Mouse (Mus musculus): ENCODE results near the gene Carns1. TPM values are rescaled to one million over a fixed set of nuclear protein-coding genes. Genes with fewer than 3 reads are reported as not detected.

Carns1 gene
- total RNA-seq, 2 experiments from 2014 or later = 29.4 to 33.7 TPM

DNA sequence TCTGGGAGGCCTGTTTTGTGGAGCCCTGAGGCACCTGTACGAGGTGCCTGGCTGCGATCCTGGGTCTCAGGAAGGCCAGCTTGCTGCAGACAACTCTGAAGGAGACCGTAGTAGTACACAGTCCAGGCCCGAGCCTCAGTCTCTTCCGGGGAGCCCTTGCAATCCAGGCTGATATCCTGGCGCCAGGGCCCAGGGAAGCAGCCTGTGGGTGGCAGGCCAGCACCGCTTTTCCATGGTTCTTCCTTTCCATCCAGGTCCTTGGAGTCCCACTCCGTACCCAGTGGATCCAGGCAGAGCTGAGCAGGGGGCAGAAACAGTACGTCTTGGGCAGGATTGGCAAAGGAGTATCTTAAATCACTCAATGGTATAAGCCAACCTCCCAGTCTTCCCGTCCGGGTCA is 2.4 kb downstream of the Carns1 start:
- intact Hi-C loops (cut with DNase I) = no loop called here
- DNase-seq = no peak

GRCm38 (mm10) chr19:4171393-4172290 is 3.6 kb downstream of the Carns1 start:
- DNase-seq = peak in 1 of 2 experiments; percentile 41
- intact Hi-C loops (cut with DNase I) = loop anchor here (2.0 kb wide), 1 partner anchor 57 kb away; no protein-coding TSS in a partner anchor

DNA sequence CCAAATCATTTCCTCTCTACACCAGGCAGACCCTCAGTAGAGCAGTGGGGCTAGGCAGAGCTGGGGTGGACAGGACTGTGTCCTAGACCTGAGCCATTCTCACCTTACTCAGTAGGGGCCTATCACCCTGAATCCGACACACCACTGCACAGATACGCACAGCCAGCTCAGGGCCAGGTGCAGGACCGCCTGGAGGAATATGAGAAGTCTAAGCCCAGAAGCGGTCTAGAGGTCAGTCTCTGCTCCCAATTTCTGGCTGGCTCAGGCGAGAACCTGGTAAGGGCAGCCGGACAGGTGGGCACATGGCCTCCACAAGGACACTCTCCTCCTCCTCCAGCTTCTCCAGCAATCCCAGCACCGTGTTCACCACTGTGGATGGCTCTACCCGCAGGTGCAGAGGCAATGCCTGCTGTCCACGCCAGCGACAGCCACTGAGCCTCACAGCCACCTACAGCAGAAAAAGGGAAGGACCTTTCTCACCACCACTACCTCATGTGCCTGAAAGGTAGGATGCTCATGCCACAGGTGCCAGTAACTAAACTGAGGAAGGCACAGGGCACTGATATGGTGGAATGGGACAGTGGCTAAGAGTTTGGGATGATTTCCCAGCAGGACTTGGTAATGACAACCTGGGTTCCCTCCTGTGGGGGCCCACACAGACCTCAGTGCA is 4.4 kb downstream of the Carns1 start:
- intact Hi-C loops (cut with DNase I) = loop anchor here (2.0 kb wide), 1 partner anchor 58 kb away; no protein-coding TSS in a partner anchor
- no peak for DNase-seq

DNA sequence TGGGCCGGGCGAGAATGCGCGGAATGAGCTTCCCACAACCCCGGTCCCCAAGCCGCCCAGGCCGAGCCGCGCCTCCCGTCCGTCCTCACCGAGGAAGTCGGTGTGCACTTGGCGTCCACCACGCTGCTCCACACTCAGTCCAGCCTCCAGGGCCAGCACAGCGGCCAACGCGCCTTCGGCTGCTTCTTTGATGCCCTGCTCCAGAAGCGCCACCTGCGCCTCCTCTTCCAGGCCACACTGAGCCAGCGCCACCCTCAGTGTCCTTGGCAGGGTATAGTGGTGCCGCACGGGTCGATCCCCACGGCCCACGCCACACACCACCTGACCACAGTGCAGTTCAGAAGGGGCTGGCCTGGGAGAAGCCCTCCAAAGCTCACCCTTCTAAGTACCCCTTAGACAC is 5.5 kb downstream of the Carns1 start:
- DNase-seq = no peak
- intact Hi-C loops (cut with DNase I) = loop anchor here (1.0 to 2.0 kb wide), 2 partner anchors 21 to 59 kb away; partner anchors contain the start of gene Tbc1d10c

- DNase-seq = peak; percentile 99 to 100
- intact Hi-C loops (cut with DNase I) = loop anchor here (1.0 kb wide), 1 partner anchor 22 kb away; the partner anchor contains the start of gene Tbc1d10c
Measured at GRCm38 (mm10) chr19:4169378-4169784, 5.9 kb downstream of the Carns1 start.

DNA sequence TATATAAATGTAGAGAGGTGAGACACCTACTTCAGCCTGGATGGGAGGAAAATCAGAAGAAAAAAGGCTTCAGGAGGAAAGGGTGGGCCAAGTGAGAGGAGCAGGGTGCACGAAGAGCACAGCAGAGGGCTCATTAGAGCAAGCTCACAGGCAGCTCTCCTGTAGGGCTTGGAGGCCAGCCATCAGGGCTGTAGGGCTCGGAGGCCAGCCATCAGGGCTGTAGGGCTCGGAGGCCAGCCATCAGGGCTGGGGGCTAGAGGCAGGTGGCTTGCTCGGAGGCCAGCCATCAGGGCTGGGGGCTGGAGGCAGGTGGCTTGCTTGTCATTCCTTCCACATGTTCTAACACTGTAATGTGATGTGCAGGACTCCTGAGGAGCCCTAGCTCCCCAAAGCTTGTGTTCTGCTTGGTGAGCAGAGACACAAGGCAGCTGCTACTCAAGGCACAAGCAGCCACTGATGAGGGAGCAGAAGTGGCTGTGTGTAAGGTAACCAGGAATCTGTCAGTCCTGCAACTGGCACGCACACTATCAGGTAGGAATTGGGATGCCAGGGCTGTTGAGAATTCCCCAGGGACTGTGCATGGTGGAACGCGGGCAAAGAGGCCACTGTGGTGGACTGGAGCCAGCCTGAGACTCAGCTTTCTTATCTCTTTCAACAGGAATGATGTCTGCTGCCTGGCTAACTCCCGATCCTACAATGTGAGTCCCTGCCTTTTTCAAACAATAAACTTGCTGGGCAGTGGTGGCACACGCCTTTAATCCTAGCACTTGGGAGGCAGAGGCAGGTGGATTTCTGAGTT is 8.4 kb downstream of the Carns1 start:
- intact Hi-C loops (cut with DNase I) = no loop called here
- no peak for DNase-seq

GRCm38 (mm10) chr19:4164721-4165120 is 10.6 kb downstream of the Carns1 start:
- intact Hi-C loops (cut with DNase I) = no loop called here
- no peak for DNase-seq

DNA sequence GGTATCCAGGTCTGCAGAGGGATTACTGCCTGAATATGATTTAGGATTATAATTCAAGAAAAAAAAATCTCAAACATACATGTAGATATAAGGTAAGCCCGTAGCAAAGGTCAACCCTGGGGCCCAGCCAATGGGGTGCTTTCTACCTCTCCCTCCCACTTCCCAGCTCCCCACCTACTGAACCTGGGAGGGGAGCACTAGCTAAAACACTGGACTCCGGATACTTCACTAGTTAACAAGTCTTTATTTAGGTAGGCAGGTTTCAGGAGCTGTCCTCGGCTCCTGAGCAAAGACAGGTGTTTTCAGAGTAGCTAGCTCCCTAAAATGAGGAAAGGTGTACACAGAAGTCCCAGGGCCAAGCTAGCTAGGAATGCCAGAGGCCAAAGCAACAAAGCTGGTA is 11.2 kb downstream of the Carns1 start:
- intact Hi-C loops (cut with DNase I) = no loop called here
- DNase-seq = no peak

DNA sequence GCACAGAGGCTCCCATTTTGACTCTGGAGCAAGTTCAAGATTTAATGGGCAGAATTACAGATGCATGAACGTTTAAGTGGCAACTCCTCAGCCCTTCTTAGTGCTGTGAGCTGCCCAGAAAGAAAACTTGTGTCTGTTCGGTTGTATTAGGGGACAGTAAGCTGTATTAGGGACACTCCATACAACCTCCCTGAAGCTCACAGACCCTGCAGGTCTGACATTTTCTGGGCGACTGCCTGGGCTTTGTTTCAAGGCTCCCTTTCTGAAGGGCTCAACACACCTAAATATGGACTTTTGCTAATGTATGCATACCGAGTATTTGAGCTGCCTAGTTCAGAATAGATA is 11.8 kb downstream of the Carns1 start:
- no peak for DNase-seq
- intact Hi-C loops (cut with DNase I) = loop anchor here (2.0 kb wide), 1 partner anchor 37 kb away; no protein-coding TSS in a partner anchor

- intact Hi-C loops (cut with DNase I) = loop anchor here (2.0 kb wide), 1 partner anchor 36 kb away; no protein-coding TSS in a partner anchor
- peak; percentile 95 to 97 for DNase-seq
Measured at GRCm38 (mm10) chr19:4162646-4163542, 12.4 kb downstream of the Carns1 start, which contains the start of gene Rps6kb2. Rps6kb2 (minus strand) TSS chr19:4163354.

DNA sequence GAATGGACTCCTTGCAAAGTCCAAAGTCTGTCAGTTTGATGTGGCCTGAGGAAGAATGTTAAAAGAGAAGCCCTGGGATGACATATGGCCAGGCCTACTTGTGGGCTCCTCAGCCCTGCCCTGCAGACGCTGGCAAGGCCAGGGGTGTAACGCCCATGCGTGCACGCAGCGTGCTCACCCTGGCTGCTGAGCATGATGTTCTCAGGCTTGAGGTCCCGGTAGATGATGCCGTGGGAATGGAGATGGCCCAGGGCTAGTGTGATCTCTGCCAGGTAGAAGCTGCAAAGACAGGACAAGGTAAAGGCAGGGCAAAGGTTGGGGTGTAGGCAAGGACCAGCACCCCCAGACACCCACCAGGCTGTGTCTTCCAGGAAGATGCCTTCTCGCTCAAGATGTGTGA is 16.2 kb downstream of the Carns1 start:
- intact Hi-C loops (cut with DNase I) = no loop called here
- no peak for DNase-seq

GRCm38 (mm10) chr19:4156771-4157170 is 18.5 kb downstream of the Carns1 start:
- DNase-seq = no peak
- intact Hi-C loops (cut with DNase I) = no loop called here

DNA sequence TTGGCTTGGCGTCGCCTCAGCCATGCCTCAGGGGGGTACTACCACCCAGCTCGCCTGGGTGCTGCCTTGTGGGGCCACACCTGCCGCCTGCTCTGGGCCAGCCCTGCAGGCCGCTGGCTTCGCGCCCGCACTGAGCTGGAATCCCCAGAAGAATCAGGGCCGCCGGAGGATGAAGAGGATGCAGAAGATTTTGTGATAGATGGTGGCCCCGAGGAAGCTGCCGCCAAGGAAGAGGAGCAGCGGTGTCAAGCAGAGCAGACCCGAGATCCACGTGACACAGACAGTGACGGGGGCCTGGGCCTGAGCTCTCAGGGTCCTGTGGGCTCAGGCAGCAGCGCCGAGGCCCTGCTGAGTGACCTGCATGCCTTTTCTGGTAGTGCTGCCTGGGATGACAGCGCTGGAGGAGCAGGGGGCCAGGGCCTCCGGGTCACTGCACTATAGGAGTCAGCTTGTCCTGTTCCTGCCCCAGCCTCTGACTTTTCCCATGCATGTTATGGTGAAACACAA is 19.2 kb downstream of the Carns1 start:
- no peak for DNase-seq
- intact Hi-C loops (cut with DNase I) = no loop called here

DNA sequence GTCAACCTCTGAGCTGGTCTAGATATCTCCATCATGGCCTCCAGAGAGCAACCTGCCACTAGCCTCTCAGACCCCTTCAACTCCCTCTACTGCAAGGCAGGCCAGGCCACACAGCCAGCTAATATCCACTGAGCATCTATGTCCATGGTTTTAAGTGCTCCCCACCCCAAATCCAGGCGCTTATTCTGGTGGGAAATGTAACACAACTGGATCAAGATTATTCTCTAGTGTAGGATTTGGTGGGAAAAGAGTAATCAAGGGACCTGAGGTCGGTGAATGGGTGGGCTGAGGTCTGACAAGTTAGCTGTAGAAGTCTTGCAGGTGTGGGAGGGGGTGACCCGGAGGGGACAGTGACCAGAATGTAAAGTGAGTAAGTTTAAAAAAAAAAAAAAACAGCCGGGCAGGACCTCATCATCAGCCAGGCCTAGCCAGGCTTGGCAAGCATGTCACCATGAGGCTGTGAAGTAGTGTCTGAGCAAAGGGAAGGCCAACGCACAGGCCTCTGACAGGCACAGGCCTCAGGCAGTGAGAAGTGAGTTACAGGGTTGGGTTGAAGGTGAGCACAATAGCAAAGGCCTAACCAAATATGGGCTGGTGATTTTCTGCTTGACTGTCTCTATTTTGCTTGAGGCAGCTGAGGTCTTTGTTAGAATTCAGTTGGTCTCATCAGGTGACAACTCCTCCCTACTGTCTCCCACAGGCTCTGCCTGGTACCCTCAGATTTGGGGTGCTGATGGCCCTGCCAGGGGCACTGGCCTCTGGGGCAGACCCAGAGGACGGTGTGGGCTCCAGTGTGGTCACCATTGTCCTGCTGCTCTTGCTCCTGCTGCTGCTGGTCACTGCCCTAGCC is 19.8 kb downstream of the Carns1 start:
- no peak for DNase-seq
- intact Hi-C loops (cut with DNase I) = no loop called here

- intact Hi-C loops (cut with DNase I) = no loop called here
- DNase-seq = no peak
Measured at GRCm38 (mm10) chr19:4154437-4155222, 20.6 kb downstream of the Carns1 start.

DNA sequence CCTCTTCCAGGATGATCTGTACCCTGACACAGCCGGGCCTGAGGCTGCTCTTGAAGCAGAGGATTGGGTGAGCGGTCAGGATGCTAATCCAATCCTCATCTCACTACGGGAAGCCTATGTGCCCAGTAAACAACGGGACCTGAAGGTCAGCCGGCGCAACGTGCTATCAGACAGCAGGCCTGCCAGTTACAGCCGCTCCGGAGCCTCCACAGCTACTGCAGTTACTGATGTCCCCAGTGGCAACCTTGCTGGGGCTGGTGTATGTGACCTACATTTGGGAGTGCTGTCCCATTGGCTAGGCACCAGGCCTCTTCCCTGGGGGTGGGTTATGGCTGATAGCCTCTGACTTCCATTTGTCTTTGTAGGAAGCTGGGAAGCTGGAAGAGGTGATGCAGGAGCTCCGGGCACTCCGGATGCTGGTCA is 22.0 kb downstream of the Carns1 start, which contains the start of gene Ptprcap:
Gene Ptprcap, plus strand, starts transcription at position 373 of the 423 bp plus-strand sequence.
- no peak for DNase-seq
- intact Hi-C loops (cut with DNase I) = no loop called here

GRCm38 (mm10) chr19:4152445-4153231 is 22.6 kb downstream of the Carns1 start:
- no peak for DNase-seq
- intact Hi-C loops (cut with DNase I) = no loop called here
